Mouse (Mus musculus): Measurements from ENCODE around the gene Iqck. TPM values are rescaled to one million over a fixed set of nuclear protein-coding genes. Genes with fewer than 3 reads are reported as not detected.

Iqck gene
- 1.8 and 2.8 TPM in 2 replicates for total RNA-seq (2012; rRNA removed)

DNA sequence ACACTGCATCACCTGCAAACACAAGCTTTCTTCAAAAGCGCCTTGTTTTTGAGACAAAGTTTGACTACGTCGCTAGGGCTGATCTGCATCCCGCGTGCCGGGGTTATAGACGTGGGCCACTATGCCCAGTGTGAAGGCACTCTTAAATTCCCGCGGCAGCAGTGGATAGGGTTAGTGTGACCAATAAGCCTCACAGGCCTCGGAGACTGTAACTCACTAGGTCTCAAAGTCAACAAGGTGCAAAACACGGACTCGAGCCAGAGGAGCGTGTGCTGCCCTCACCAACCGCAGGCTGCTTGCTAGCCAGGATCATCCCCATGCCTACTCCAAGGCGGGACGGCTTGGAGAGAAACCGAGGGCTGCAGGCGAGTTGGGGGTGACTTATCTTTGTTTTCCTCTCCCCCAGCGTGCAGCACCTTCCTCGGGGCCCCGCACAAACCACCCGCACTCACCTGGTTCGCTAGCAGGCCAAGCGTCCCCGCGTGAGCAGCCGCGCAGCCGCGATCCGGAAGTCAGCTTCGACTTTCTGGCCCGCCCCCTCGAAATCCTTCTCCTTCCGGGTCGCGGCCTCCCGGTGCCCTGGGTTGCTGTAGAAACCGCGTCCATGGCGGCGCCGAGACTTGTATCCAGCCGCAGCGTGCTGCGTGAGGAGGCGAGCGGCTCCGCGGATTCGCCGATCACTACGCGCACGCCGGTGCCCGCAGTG is at the start of gene Iqck:
TSS of gene Iqck (plus strand) at position 582 of the 706 bp plus-strand sequence.
- no peaks in the 10 kb centered on the region for H3K9me3 ChIP-seq (ENCODE audit: control insufficient read depth, insufficient read depth, low read depth, low read length)
- H3K36me3 ChIP-seq (ENCODE audit: control insufficient read depth, insufficient read depth, low read length, poor library complexity, severe bottlenecking) = peaks cover 24% of the 10 kb centered on the region

DNA sequence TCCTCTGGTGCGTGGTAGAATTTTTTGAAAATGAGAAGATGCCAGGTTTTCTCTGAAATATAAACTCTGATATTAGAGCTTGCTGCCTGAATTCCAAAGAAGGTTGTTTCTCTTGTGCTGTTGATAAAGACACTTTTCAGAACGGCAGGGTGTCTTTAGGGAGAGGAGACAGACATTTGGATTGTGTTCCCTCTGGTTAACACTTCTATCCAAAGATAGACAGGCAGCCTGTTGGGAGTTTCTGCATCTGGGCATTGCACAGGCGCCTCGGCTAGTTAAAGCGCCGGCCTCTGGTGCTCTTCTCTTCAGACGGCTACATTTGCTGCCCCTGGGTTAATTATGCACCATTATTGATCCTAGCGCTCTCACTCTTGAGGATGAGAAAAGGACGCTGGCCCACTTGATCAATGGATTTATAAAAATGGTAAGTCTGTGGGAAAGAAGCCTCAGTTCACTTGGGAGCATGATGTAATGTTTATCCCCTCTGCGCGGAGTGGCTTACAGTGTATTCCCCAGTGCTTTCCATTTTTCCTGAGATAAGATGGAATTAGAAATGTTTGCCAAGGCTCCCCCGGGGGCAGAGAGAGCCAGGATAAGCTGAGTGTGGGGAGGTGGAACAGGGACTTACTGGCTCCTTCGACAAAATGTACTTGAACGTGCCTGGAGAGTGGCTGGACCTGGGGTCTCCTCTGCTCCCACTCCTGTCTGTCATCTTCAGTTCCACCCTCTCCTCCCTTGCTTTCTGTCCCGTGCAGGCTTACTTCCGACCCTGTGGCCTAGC is 48.7 kb upstream of the Iqck start:
- DNase-seq (ENCODE audit: low read depth, low spot score) = no peak
- Histone ChIP-seq H3K27ac (ENCODE audit: insufficient read depth, low read depth, low read length, poor library complexity, severe bottlenecking) (no peak overlapping the region), H3K4me1 (ENCODE audit: control insufficient read depth in 2 of 2, insufficient read depth in 2 of 2, low read length in 2 of 2, poor library complexity in 1 of 2) (peaks cover 0 to 3% of the 10 kb centered on the region in 2 experiments; a peak in 1 of 4 replicates), H3K36me3 (ENCODE audit: control insufficient read depth, insufficient read depth, low read length, poor library complexity, severe bottlenecking) (peaks cover 9% of the 10 kb centered on the region), H3K4me3 (ENCODE audit: insufficient read depth in 1 of 2, low read depth in 1 of 2, low read length in 2 of 2, poor library complexity in 1 of 2, severe bottlenecking in 1 of 2) (no peak overlapping the region), H3K9ac (ENCODE audit: insufficient read depth, low read depth, low read length, poor library complexity, severe bottlenecking) (no peak overlapping the region), H3K9me3 (ENCODE audit: control insufficient read depth, insufficient read depth, low read depth, low read length) (no peaks in the 10 kb centered on the region)
- no peak for TF ChIP-seq CHD2 (IDR thresholded peaks at IDR 0.05; ENCODE audit: low read depth, low read length)
- TF ChIP-seq MAFK (IDR thresholded peaks at IDR 0.05; ENCODE audit: insufficient read depth, low read depth, low read length) = no peak
- no peak for TF ChIP-seq ZC3H11A (IDR thresholded peaks at IDR 0.05; ENCODE audit: borderline replicate concordance, low read depth, low read length)
- TF ChIP-seq HCFC1 (IDR thresholded peaks at IDR 0.05; ENCODE audit: borderline replicate concordance, insufficient read depth, low read length) = no peak
- TF ChIP-seq ZNF384 (IDR thresholded peaks at IDR 0.05; ENCODE audit: low read depth, low read length) = no peak
- in situ Hi-C loops (cut with MboI; ENCODE audit: low sequenced_read_pairs in 2 of 2, unreplicated experiment in 2 of 2) = no loop called here

More for the DNA sequence above, at the start of gene Iqck:
- in situ Hi-C loops (cut with MboI; ENCODE audit: low sequenced_read_pairs in 2 of 2, unreplicated experiment in 2 of 2) = no loop called here
- H3K27ac ChIP-seq (ENCODE audit: insufficient read depth, low read depth, low read length, poor library complexity, severe bottlenecking) = peak within 1 kb of the TSS; percentile 20; the same call in 1 of the 2 replicates
- TF ChIP-seq MAFK (IDR thresholded peaks at IDR 0.05; ENCODE audit: insufficient read depth, low read depth, low read length) (no peak), HCFC1 (IDR thresholded peaks at IDR 0.05; ENCODE audit: borderline replicate concordance, insufficient read depth, low read length) (peak; percentile 81), ZNF384 (IDR thresholded peaks at IDR 0.05; ENCODE audit: low read depth, low read length) (no peak), CHD2 (IDR thresholded peaks at IDR 0.05; ENCODE audit: low read depth, low read length) (peak; percentile 76; the same call in 1 of the 2 replicates)
- DNase-seq (ENCODE audit: low read depth, low spot score) = peak; percentile 88
- H3K4me1 ChIP-seq (ENCODE audit: control insufficient read depth in 2 of 2, insufficient read depth in 2 of 2, low read length in 2 of 2, poor library complexity in 1 of 2) = peaks cover 11 to 16% of the 10 kb centered on the region in 2 experiments; a peak in 3 of 4 replicates
- peak within 1 kb of the TSS; percentile 86 to 97 for H3K4me3 ChIP-seq (ENCODE audit: insufficient read depth in 1 of 2, low read depth in 1 of 2, low read length in 2 of 2, poor library complexity in 1 of 2, severe bottlenecking in 1 of 2)
- peak within 1 kb of the TSS; percentile 88 for H3K9ac ChIP-seq (ENCODE audit: insufficient read depth, low read depth, low read length, poor library complexity, severe bottlenecking)

DNA sequence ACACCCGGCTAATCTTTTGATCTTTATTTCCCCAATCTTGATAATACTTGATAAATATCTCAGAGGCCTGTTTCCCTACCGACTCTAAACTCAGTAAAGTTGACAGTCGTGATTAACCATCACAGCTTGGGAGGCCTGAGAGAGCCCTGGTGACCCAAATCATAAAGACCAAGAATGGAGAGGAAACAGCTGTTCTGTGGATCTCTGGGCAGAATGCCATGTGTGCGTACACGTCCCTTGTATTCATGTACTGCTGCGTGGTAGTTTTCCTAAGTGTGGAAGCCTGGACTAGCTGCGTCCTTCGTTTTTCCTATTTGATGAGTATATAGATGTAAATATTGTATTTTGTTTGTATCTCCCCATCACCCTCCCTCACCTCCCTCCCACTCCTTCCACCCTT is 47.7 kb upstream of the Iqck start:
- Histone ChIP-seq H3K9ac (ENCODE audit: insufficient read depth, low read depth, low read length, poor library complexity, severe bottlenecking) (no peak overlapping the region), H3K4me1 (ENCODE audit: control insufficient read depth in 2 of 2, insufficient read depth in 2 of 2, low read length in 2 of 2, poor library complexity in 1 of 2) (peaks cover 0 to 3% of the 10 kb centered on the region in 2 experiments; a peak in 1 of 4 replicates), H3K9me3 (ENCODE audit: control insufficient read depth, insufficient read depth, low read depth, low read length) (no peaks in the 10 kb centered on the region), H3K27ac (ENCODE audit: insufficient read depth, low read depth, low read length, poor library complexity, severe bottlenecking) (no peak overlapping the region), H3K36me3 (ENCODE audit: control insufficient read depth, insufficient read depth, low read length, poor library complexity, severe bottlenecking) (peaks cover 9% of the 10 kb centered on the region), H3K4me3 (ENCODE audit: insufficient read depth in 1 of 2, low read depth in 1 of 2, low read length in 2 of 2, poor library complexity in 1 of 2, severe bottlenecking in 1 of 2) (no peak overlapping the region)
- DNase-seq (ENCODE audit: low read depth, low spot score) = no peak
- TF ChIP-seq ZNF384 (IDR thresholded peaks at IDR 0.05; ENCODE audit: low read depth, low read length) = no peak
- no peak for TF ChIP-seq CHD2 (IDR thresholded peaks at IDR 0.05; ENCODE audit: low read depth, low read length)
- TF ChIP-seq HCFC1 (IDR thresholded peaks at IDR 0.05; ENCODE audit: borderline replicate concordance, insufficient read depth, low read length) = no peak
- TF ChIP-seq MAFK (IDR thresholded peaks at IDR 0.05; ENCODE audit: insufficient read depth, low read depth, low read length) = no peak
- TF ChIP-seq ZC3H11A (IDR thresholded peaks at IDR 0.05; ENCODE audit: borderline replicate concordance, low read depth, low read length) = no peak
- in situ Hi-C loops (cut with MboI; ENCODE audit: low sequenced_read_pairs in 2 of 2, unreplicated experiment in 2 of 2) = no loop called here

DNA sequence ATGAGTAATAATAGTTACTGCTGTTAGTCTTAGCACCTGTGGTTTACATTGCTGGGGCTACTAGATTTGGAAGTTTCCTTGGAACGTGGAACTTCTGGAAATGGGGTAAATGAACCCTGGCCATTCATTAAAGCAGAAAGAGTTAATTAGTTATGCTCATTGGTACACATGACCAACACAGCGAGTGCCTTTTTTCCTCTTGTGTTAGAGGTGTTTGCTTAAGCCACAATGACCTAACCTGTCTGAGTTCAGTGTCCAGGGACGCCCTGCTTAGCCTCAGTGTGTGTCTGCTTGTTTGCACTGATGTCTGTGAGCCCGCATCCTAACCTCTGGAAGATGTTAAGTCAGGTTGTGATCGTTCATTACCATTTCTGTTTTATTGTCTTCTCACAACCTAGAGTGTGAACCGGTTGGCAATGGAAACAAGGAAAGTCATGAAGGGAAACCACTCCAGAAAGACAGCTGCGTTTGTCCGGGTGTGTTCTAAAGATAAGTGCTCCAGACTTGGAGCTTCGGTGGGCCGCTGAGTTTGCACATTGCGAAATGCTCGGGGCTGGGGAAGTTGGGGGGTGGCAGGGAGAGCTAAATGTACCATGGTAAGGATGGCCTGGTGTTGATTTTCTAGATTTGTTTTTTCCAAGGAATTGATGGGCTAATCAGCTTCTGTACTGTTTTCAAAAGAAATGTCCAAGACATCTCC is 44.0 kb upstream of the Iqck start:
- TF ChIP-seq ZNF384 (IDR thresholded peaks at IDR 0.05; ENCODE audit: low read depth, low read length) (no peak), CHD2 (IDR thresholded peaks at IDR 0.05; ENCODE audit: low read depth, low read length) (no peak), ZC3H11A (IDR thresholded peaks at IDR 0.05; ENCODE audit: borderline replicate concordance, low read depth, low read length) (no peak), HCFC1 (IDR thresholded peaks at IDR 0.05; ENCODE audit: borderline replicate concordance, insufficient read depth, low read length) (no peak), MAFK (IDR thresholded peaks at IDR 0.05; ENCODE audit: insufficient read depth, low read depth, low read length) (no peak)
- Histone ChIP-seq H3K4me3 (ENCODE audit: insufficient read depth in 1 of 2, low read depth in 1 of 2, low read length in 2 of 2, poor library complexity in 1 of 2, severe bottlenecking in 1 of 2) (no peak overlapping the region), H3K36me3 (ENCODE audit: control insufficient read depth, insufficient read depth, low read length, poor library complexity, severe bottlenecking) (no peaks in the 10 kb centered on the region; the same call in 1 of the 2 replicates)

More for the DNA sequence above, 44.0 kb upstream of the Iqck start:
- DNase-seq (ENCODE audit: low read depth, low spot score) = no peak
- in situ Hi-C loops (cut with MboI; ENCODE audit: low sequenced_read_pairs in 2 of 2, unreplicated experiment in 2 of 2) = no loop called here
- no peak overlapping the region for H3K27ac ChIP-seq (ENCODE audit: insufficient read depth, low read depth, low read length, poor library complexity, severe bottlenecking)
- no peaks in the 10 kb centered on the region for H3K9me3 ChIP-seq (ENCODE audit: control insufficient read depth, insufficient read depth, low read depth, low read length)
- no peak overlapping the region for H3K9ac ChIP-seq (ENCODE audit: insufficient read depth, low read depth, low read length, poor library complexity, severe bottlenecking)
- H3K4me1 ChIP-seq (ENCODE audit: control insufficient read depth in 2 of 2, insufficient read depth in 2 of 2, low read length in 2 of 2, poor library complexity in 1 of 2) = no peaks in the 10 kb centered on the region

Measured in ES-E14 (cell line).